Mouse (Mus musculus) midbrain, embryonic 15.5 days (tissue): ENCODE data around the gene Krt16. TPM values are rescaled to one million over a fixed set of nuclear protein-coding genes. Genes with fewer than 3 reads are reported as not detected.
"Not testable (repeated sequence)": the region's sequence is repeated elsewhere in the genome, so short reads cannot be mapped to it uniquely, and the experiment has no call there.

ENCODE experiments used
- ATAC-seq: fragments of 200-750 bp; cut with Nextera tagmentation; replicated peaks from 2 replicates; pipeline ENCODE4 v1.8.0; 2017; ENCODE audit warnings: moderate TSS enrichment
- H3K27ac ChIP-seq: fragments of 300-500 bp; sonication (generic); 2 replicates; pipeline ENCODE4 v1.5.1; 2015; ENCODE audit warnings: mild to moderate bottlenecking, inconsistent platforms
- H3K27me3 ChIP-seq: fragments of 300-500 bp; sonication (generic); replicated peaks from 2 replicates; pipeline ENCODE4 v1.6.1; 2015; ENCODE audit warnings: inconsistent platforms
- H3K36me3 ChIP-seq: fragments of 300-500 bp; sonication (generic); replicated peaks from 2 replicates; pipeline ENCODE4 v1.6.1; 2015; ENCODE audit warnings: inconsistent platforms
- H3K4me1 ChIP-seq: fragments of 300-500 bp; sonication (generic); 2 replicates; pipeline ENCODE4 v1.6.1; 2015; ENCODE audit warnings: inconsistent platforms
- H3K4me2 ChIP-seq: fragments of 300-500 bp; sonication (generic); 2 replicates; pipeline ENCODE4 v1.6.1; 2015; ENCODE audit warnings: inconsistent platforms, mild to moderate bottlenecking, moderate library complexity
- H3K4me3 ChIP-seq: fragments of 300-500 bp; sonication (generic); 2 replicates; pipeline ENCODE4 v1.5.1; 2015; ENCODE audit warnings: mild to moderate bottlenecking, inconsistent platforms
- H3K9ac ChIP-seq: fragments of 300-500 bp; sonication (generic); 2 replicates; pipeline ENCODE4 v1.6.1; 2015; ENCODE audit warnings: mild to moderate bottlenecking, inconsistent platforms
- H3K9me3 ChIP-seq: fragments of 300-500 bp; sonication (generic); 2 replicates; pipeline ENCODE4 v1.6.1; 2016; ENCODE audit warnings: inconsistent platforms
- WGBS: fragments of 180-500 bp; shearing (Covaris S2); methylation state at CpG from one replicate; pipeline ENCODE4 v1.1.7; 2015; ENCODE audit warnings: mixed read lengths; 5-methylcytosine and 5-hydroxymethylcytosine counted together
- polyA plus RNA-seq: library from polyadenylated mRNA; unstranded; fragments of >200 nt; fragmentation: Nextera tagmentation; extraction: Ambion mirVana; gene quantifications from 2 replicates; pipeline ENCODE4 v1.2.1, GENCODE M21; 2015

The Krt16 gene
- polyA plus RNA-seq, 1 experiment from 2014 or later, result not detected

GRCm38 (mm10) chr11:100275466-100275865 lies 26.8 kb upstream of the Krt16 start:
- Histone ChIP-seq H3K4me2 (no peak overlapping the region), H3K27me3 (no peaks in the 10 kb centered on the region), H3K4me1 (no peaks in the 10 kb centered on the region), H3K9me3 (no peaks in the 10 kb centered on the region), H3K36me3 (no peaks in the 10 kb centered on the region), H3K9ac (no peak overlapping the region), H3K4me3 (no peak overlapping the region), H3K27ac (no peak overlapping the region)
- ATAC-seq, result no peak
- WGBS, result 40% methylated on average over 5 of the region's 5 CpGs

- Histone ChIP-seq H3K4me3 (no peak overlapping the region), H3K4me1 (no peaks in the 10 kb centered on the region), H3K9ac (no peak overlapping the region), H3K9me3 (no peaks in the 10 kb centered on the region), H3K36me3 (no peaks in the 10 kb centered on the region), H3K27me3 (no peaks in the 10 kb centered on the region), H3K4me2 (no peak overlapping the region), H3K27ac (no peak overlapping the region)
- ATAC-seq, result no peak
- 71% methylated on average over 7 of the region's 7 CpGs for WGBS
Measured at GRCm38 (mm10) chr11:100274719-100275118, 26.0 kb upstream of the Krt16 start.

GRCm38 (mm10) chr11:100271878-100272277 lies 23.2 kb upstream of the Krt16 start:
- 84% methylated on average over 1 of the region's 1 CpGs for WGBS
- no peak overlapping the region for H3K4me2 ChIP-seq
- no peaks in the 10 kb centered on the region for H3K4me1 ChIP-seq

GRCm38 (mm10) chr11:100269821-100270332 lies 21.2 kb upstream of the Krt16 start, which contains the start of gene Krt42:
TSS of gene Krt42 (minus strand) at chr11:100269871.
- Histone ChIP-seq H3K4me1 (no peaks in the 10 kb centered on the region), H3K27me3 (no peaks in the 10 kb centered on the region), H3K27ac (no peak within 1 kb of the TSS), H3K9ac (no peak within 1 kb of the TSS), H3K9me3 (no peaks in the 10 kb centered on the region), H3K4me2 (no peak within 1 kb of the TSS), H3K36me3 (no peaks in the 10 kb centered on the region), H3K4me3 (no peak within 1 kb of the TSS)
- ATAC-seq, result no peak
- WGBS, result 85% methylated on average over 7 of the region's 7 CpGs

More at GRCm38 (mm10) chr11:100271878-100272277, 23.2 kb upstream of the Krt16 start:
- no peaks in the 10 kb centered on the region for H3K9me3 ChIP-seq
- no peaks in the 10 kb centered on the region for H3K36me3 ChIP-seq
- no peak for ATAC-seq
- H3K9ac ChIP-seq, result no peak overlapping the region
- H3K4me3 ChIP-seq, result no peak overlapping the region
- H3K27me3 ChIP-seq, result no peaks in the 10 kb centered on the region
- H3K27ac ChIP-seq, result no peak overlapping the region

- WGBS, result 36% methylated on average over 13 of the region's 13 CpGs
- ATAC-seq, result no peak
- Histone ChIP-seq H3K9ac (no peak overlapping the region), H3K27ac (no peak overlapping the region), H3K27me3 (no peaks in the 10 kb centered on the region), H3K4me3 (no peak overlapping the region), H3K4me2 (no peak overlapping the region), H3K36me3 (no peaks in the 10 kb centered on the region), H3K9me3 (no peaks in the 10 kb centered on the region), H3K4me1 (no peaks in the 10 kb centered on the region; the same call in 1 of the 2 replicates)
Measured at GRCm38 (mm10) chr11:100262058-100262980, 13.6 kb upstream of the Krt16 start.

- no peaks in the 10 kb centered on the region for H3K27me3 ChIP-seq
- no peak overlapping the region for H3K4me2 ChIP-seq
- H3K27ac ChIP-seq, result no peak overlapping the region
- 76% methylated on average over 9 of the region's 9 CpGs for WGBS
- H3K36me3 ChIP-seq, result no peaks in the 10 kb centered on the region
- no peaks in the 10 kb centered on the region; the same call in 1 of the 2 replicates for H3K4me1 ChIP-seq
- H3K9ac ChIP-seq, result no peak overlapping the region
- no peak for ATAC-seq
- no peak overlapping the region for H3K4me3 ChIP-seq
- H3K9me3 ChIP-seq, result no peaks in the 10 kb centered on the region
Measured at GRCm38 (mm10) chr11:100261235-100261605, 12.5 kb upstream of the Krt16 start.

- H3K9me3 ChIP-seq, result no peaks in the 10 kb centered on the region
- no peak for ATAC-seq
- no peak within 1 kb of the TSS for H3K4me3 ChIP-seq
- no peaks in the 10 kb centered on the region for H3K27me3 ChIP-seq
- H3K27ac ChIP-seq, result no peak within 1 kb of the TSS
- WGBS, result 79% methylated on average over 21 of the region's 21 CpGs
- H3K4me2 ChIP-seq, result no peak within 1 kb of the TSS
- H3K36me3 ChIP-seq, result no peaks in the 10 kb centered on the region
- H3K4me1 ChIP-seq, result no peaks in the 10 kb centered on the region; the same call in 1 of the 2 replicates
- H3K9ac ChIP-seq, result no peak within 1 kb of the TSS
Measured at GRCm38 (mm10) chr11:100260514-100261234, 12.0 kb upstream of the Krt16 start, which contains the start of gene Krt17. TSS of gene Krt17 (minus strand) at chr11:100261029.

GRCm38 (mm10) chr11:100259079-100259478 lies 10.4 kb upstream of the Krt16 start:
- WGBS, result 94% methylated on average over 9 of the region's 9 CpGs
- no peaks in the 10 kb centered on the region for H3K27me3 ChIP-seq
- no peak for ATAC-seq
- H3K36me3 ChIP-seq, result no peaks in the 10 kb centered on the region
- H3K9ac ChIP-seq, result no peak overlapping the region
- no peaks in the 10 kb centered on the region for H3K9me3 ChIP-seq
- H3K4me3 ChIP-seq, result no peak overlapping the region
- no peak overlapping the region for H3K4me2 ChIP-seq
- no peak overlapping the region for H3K27ac ChIP-seq
- no peaks in the 10 kb centered on the region; the same call in 1 of the 2 replicates for H3K4me1 ChIP-seq

- H3K9ac ChIP-seq, result no peak overlapping the region
- H3K27me3 ChIP-seq, result no peaks in the 10 kb centered on the region
- H3K4me1 ChIP-seq, result no peaks in the 10 kb centered on the region; the same call in 1 of the 2 replicates
- 87% methylated on average over 1 of the region's 1 CpGs for WGBS
- H3K27ac ChIP-seq, result no peak overlapping the region
- no peaks in the 10 kb centered on the region for H3K36me3 ChIP-seq
- no peak overlapping the region for H3K4me2 ChIP-seq
- H3K9me3 ChIP-seq, result no peaks in the 10 kb centered on the region
- H3K4me3 ChIP-seq, result no peak overlapping the region
- ATAC-seq, result no peak
Measured at GRCm38 (mm10) chr11:100257967-100258366, 9.3 kb upstream of the Krt16 start.

GRCm38 (mm10) chr11:100255514-100255913 lies 6.8 kb upstream of the Krt16 start:
- H3K9ac ChIP-seq, result no peak overlapping the region
- no peaks in the 10 kb centered on the region; the same call in 1 of the 2 replicates for H3K4me1 ChIP-seq
- no peaks in the 10 kb centered on the region for H3K27me3 ChIP-seq
- no peak overlapping the region for H3K4me2 ChIP-seq
- no peak overlapping the region for H3K4me3 ChIP-seq
- no peak for ATAC-seq
- 94% methylated on average over 6 of the region's 6 CpGs for WGBS
- H3K27ac ChIP-seq, result no peak overlapping the region
- no peaks in the 10 kb centered on the region for H3K36me3 ChIP-seq
- H3K9me3 ChIP-seq, result no peaks in the 10 kb centered on the region

GRCm38 (mm10) chr11:100254360-100255090 lies 5.8 kb upstream of the Krt16 start:
- H3K9me3 ChIP-seq, result no peaks in the 10 kb centered on the region
- ATAC-seq, result no peak
- H3K27ac ChIP-seq, result no peak overlapping the region
- H3K9ac ChIP-seq, result no peak overlapping the region
- no peak overlapping the region for H3K4me2 ChIP-seq
- no peaks in the 10 kb centered on the region for H3K36me3 ChIP-seq
- H3K27me3 ChIP-seq, result no peaks in the 10 kb centered on the region
- H3K4me1 ChIP-seq, result no peaks in the 10 kb centered on the region; the same call in 1 of the 2 replicates
- H3K4me3 ChIP-seq, result no peak overlapping the region
- WGBS, result 73% methylated on average over 5 of the region's 5 CpGs

GRCm38 (mm10) chr11:100246471-100246870 lies 2.2 kb downstream of the Krt16 start:
- H3K9me3 ChIP-seq, H3K4me2 ChIP-seq, ATAC-seq, H3K4me3 ChIP-seq, H3K4me1 ChIP-seq, H3K9ac ChIP-seq, H3K27me3 ChIP-seq, H3K27ac ChIP-seq, H3K36me3 ChIP-seq: not testable (repeated sequence)
- 74% methylated on average over 7 of the region's 7 CpGs for WGBS
